Mouse (Mus musculus) intestine, embryonic 14.5 days (tissue): ENCODE measurements at regions not wholly inside any gene's neighbourhood (a gene's known extent, or its start where the extent isn't known, plus 50 kb on each side); places are given as distances from the start of the nearest gene placed in this dataset.

ENCODE experiments used
- ATAC-seq: fragments of 200-750 bp; cut with Nextera tagmentation; replicated peaks from 2 replicates; pipeline ENCODE4 v1.8.0; 2017; ENCODE audit warnings: low read depth, moderate number of reproducible peaks, moderate TSS enrichment, moderate library complexity; ENCODE audit not compliant: low FRiP score, low TSS enrichment
- DNase-seq: peaks from one replicate; pipeline ENCODE4 v3.0.0-alpha.2; 2018; ENCODE audit warnings: low spot score
- H3K27ac ChIP-seq: fragments of 300-500 bp; sonication (generic); 2 replicates; pipeline ENCODE4 v1.5.1; 2014; ENCODE audit warnings: low read depth, mild to moderate bottlenecking, control low read depth
- H3K27me3 ChIP-seq: fragments of 300-500 bp; sonication (generic); replicated peaks from 2 replicates; pipeline ENCODE4 v1.6.1; 2014; ENCODE audit warnings: low read length, control low read depth; ENCODE audit not compliant: control insufficient read depth, insufficient read depth
- H3K36me3 ChIP-seq: fragments of 300-500 bp; sonication (generic); 2 replicates; pipeline ENCODE4 v1.6.1; 2014; ENCODE audit warnings: low read length, control low read depth; ENCODE audit not compliant: control insufficient read depth, insufficient read depth
- H3K4me1 ChIP-seq: fragments of 300-500 bp; sonication (generic); replicated peaks from 2 replicates; pipeline ENCODE4 v1.6.1; 2014; ENCODE audit warnings: low read length, control low read depth, mixed read lengths; ENCODE audit not compliant: control insufficient read depth, insufficient read depth
- H3K4me2 ChIP-seq: fragments of 300-500 bp; sonication (generic); 2 replicates; pipeline ENCODE4 v1.6.1; 2014; ENCODE audit warnings: low read length
- H3K4me3 ChIP-seq: fragments of 300-500 bp; sonication (generic); 2 replicates; pipeline ENCODE4 v1.5.1; 2014; ENCODE audit warnings: low read depth, low read length, control low read depth, mixed read lengths
- H3K9ac ChIP-seq: fragments of 300-500 bp; sonication (generic); 2 replicates; pipeline ENCODE4 v1.6.1; 2014; ENCODE audit warnings: mild to moderate bottlenecking, low read length
- H3K9me3 ChIP-seq: fragments of 300-500 bp; sonication (generic); 2 replicates; pipeline ENCODE4 v1.6.1; 2016; ENCODE audit warnings: low read length, control low read depth; ENCODE audit not compliant: control insufficient read depth
- WGBS: fragments of 180-500 bp; shearing (Covaris S2); extraction: QIAGEN DNeasy Blood & Tissue Kit; methylation state at CpG from one replicate; pipeline ENCODE4 v1.1.7; 2014; 5-methylcytosine and 5-hydroxymethylcytosine counted together

DNA sequence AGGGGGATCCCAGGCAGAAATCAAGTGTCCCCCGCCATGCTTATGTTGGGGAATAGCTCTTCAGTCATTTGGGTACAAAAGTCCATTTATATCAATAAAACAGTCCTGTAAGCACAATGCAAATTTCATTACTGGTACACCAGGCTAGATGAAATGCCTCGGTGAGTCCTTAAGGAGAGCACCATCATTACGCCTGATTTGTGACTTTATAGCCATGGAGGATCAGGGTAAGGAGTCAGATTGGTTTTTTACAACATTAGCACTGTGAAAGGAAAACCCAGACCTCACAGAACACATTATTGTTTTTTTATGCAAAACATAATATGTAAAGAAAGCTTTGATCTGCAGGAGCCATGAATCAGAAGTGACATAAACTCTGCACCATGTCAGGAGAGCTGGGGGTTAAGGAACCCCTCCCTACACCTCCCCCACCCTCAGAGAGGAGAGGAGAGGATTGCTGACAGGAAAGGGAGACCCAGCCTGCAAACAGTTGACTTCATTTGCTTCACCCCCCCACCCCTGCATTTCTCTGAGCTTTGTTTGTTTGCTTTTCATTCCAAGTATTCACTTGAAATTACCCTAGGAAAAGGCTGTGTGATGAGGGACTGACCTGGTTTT lies 2756.6 kb upstream of the Lrrc6 start:
- no peak for DNase-seq
- no peaks in the 10 kb centered on the region for H3K27me3 ChIP-seq
- WGBS, result 47% methylated on average over 3 of the region's 3 CpGs

DNA sequence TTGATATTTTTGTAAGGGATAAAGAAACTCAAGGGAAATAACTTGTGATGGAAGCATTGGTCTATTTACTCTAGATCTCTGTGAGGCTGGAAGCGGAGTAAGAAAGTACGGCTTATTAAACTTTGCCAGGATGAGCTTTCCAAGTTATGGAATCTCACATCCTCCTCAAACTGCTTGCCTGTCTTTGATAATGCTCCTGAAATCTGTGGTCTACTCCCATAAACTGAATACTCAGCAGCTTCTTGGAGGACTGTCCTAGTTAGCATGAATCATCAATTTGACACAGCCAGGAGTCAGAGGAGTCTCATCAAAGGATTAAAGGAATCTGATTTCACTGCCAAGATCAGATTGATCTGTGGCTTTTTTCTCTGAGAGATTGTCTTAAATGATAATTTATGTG lies 2753.0 kb upstream of the Lrrc6 start:
- H3K9ac ChIP-seq, result no peak overlapping the region
- no peaks in the 10 kb centered on the region for H3K27me3 ChIP-seq
- no peaks in the 10 kb centered on the region for H3K4me1 ChIP-seq
- DNase-seq, result no peak
- ATAC-seq, result no peak
- H3K4me2 ChIP-seq, result no peak overlapping the region
- no peaks in the 10 kb centered on the region for H3K9me3 ChIP-seq
- no peak overlapping the region for H3K4me3 ChIP-seq
- no peak overlapping the region for H3K27ac ChIP-seq
- WGBS, result 85% methylated on average over 2 of the region's 2 CpGs
- no peaks in the 10 kb centered on the region for H3K36me3 ChIP-seq

More for the DNA sequence above, 2756.6 kb upstream of the Lrrc6 start:
- H3K4me1 ChIP-seq, result no peaks in the 10 kb centered on the region
- no peak overlapping the region for H3K4me3 ChIP-seq
- no peak for ATAC-seq
- no peaks in the 10 kb centered on the region for H3K9me3 ChIP-seq
- H3K9ac ChIP-seq, result no peak overlapping the region
- no peak overlapping the region for H3K4me2 ChIP-seq
- H3K27ac ChIP-seq, result no peak overlapping the region
- H3K36me3 ChIP-seq, result no peaks in the 10 kb centered on the region

DNA sequence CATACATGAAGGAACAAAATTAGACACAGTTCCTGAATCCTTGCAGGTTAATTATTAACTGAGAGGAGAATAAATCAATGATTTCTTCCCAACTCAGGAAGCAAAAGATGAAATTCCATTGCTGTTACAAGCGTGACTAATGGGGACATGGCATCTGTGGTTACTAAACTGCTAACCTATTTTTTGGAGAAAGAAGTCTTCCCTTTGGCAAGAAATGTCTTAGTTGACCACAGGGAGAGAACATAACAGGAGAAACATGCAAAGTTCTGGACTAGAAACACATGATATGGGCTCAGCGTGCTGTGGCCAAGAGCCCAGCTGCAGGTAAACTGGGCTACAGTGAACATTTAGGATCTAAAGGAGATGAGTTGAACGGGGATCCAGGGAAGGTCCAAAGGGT lies 2751.4 kb upstream of the Lrrc6 start:
- no peaks in the 10 kb centered on the region for H3K9me3 ChIP-seq
- no peak for ATAC-seq
- H3K4me2 ChIP-seq, result no peak overlapping the region
- no peak overlapping the region for H3K4me3 ChIP-seq
- no peak overlapping the region for H3K9ac ChIP-seq
- 81% methylated on average over 3 of the region's 3 CpGs for WGBS
- no peaks in the 10 kb centered on the region for H3K4me1 ChIP-seq
- H3K27me3 ChIP-seq, result no peaks in the 10 kb centered on the region
- H3K27ac ChIP-seq, result no peak overlapping the region
- no peak for DNase-seq
- H3K36me3 ChIP-seq, result no peaks in the 10 kb centered on the region

DNA sequence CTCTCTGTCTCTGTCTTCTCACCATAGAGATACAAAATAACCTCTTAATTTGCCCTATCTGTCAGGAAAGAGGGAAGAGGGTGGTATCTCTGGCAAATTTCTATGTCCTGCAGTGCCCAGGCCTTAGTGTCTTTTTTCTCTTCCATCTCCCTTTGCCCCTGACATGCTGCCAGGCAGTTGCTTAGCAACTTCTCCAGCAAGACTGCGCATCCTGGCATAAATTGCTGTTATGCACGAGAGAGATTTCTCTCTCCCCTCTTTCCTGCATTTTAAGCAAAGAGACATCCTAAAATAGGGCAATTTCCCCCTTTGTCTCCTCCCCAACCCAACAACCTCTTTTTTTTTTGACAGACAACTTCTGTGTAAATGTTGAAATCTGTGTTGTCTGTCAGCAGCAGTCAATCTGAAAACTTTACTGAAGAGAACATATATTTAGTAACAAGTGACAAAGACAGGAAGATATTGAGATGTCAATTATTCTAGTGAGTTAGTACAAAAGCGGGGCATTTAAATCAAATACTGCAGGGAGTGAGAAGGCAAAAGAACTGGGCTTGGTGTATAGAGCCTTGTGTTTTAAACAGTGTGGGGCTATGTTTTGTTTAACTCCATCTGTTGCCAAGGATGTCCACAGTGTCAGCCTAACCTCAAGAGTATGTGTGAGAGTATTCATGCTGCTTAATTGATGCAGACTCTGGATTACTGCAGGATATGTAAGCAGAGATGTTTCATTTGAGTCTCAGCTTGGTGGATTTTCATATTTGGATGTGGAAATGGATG lies 2745.7 kb upstream of the Lrrc6 start:
- no peak overlapping the region for H3K9ac ChIP-seq
- no peaks in the 10 kb centered on the region for H3K9me3 ChIP-seq
- no peaks in the 10 kb centered on the region for H3K36me3 ChIP-seq
- no peaks in the 10 kb centered on the region for H3K4me1 ChIP-seq
- H3K27ac ChIP-seq, result no peak overlapping the region
- H3K4me2 ChIP-seq, result no peak overlapping the region
- DNase-seq (no peak), ATAC-seq (no peak)
- H3K4me3 ChIP-seq, result no peak overlapping the region
- WGBS, result 65% methylated on average over 3 of the region's 3 CpGs
- no peaks in the 10 kb centered on the region for H3K27me3 ChIP-seq

DNA sequence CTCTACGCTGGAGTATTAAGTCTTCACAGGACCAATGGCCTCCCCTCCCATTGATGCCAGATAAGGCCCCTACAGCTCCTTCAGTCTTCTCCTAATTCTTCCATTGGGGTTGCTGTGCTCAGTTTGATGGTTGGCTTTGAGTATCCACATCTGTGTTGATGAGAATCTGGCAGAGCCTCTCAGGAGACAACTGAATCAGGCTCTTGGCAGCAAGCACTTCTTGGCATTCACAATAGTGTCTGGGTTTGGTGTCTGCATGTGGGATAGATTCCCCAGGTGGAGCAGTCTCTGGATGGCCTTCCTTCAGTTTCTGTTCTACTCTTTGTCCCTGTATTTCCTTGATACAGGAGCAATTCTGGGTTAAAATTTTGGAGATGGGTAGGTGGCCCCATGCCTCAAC lies 2734.6 kb upstream of the Lrrc6 start:
- no peaks in the 10 kb centered on the region for H3K4me1 ChIP-seq
- no peaks in the 10 kb centered on the region for H3K36me3 ChIP-seq
- no peaks in the 10 kb centered on the region for H3K27me3 ChIP-seq
- DNase-seq (no peak), ATAC-seq (no peak)
- H3K4me3 ChIP-seq, result no peak overlapping the region
- H3K9ac ChIP-seq, result no peak overlapping the region
- H3K27ac ChIP-seq, result no peak overlapping the region
- WGBS, result 68% methylated on average over 1 of the region's 1 CpGs
- H3K4me2 ChIP-seq, result no peak overlapping the region
- H3K9me3 ChIP-seq, result no peaks in the 10 kb centered on the region

DNA sequence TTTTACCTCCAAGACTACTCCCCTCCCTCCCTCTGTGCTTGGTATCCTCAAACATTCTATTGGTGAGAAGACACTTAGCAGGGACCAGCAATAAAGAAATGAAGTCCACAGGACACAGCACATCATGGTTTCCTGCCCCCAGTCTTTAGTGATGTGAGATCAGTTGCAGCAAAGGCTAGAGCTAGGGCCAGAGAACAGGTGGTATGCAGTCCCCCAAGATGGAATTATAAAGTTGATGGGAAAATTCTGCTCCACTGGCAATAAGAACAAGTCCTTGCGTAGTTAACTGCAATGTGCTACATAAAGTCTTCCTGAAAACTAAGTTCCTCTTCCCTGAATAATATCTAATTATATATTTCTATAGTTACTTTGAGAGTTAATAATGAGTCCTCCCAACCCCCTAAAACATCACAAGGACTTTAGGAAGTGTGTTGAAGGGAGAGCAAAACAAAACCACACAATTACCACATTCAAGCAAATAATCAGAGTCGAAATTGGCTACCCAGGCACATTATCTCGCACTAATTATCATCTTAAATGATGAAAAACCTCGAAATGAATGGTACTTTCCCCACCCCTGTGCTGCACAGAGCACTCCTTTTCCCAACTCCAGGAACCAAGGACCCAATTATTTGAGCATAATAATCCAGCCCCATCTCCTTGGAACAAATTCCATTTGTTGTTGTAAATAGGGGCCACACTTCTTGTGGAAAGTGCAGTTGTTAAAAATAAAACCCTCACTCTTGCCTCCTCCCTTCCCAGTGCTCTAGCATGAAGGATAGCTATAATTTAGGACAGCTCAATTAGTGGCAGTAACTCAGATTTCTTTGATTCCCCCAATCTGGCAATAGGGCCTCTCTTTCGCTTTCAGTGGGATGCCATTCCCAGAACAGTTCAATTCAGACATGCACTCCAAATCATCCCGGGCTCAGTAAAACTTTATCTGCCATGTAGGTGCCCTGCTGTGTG lies 2724.2 kb upstream of the Lrrc6 start:
- H3K4me3 ChIP-seq, result no peak overlapping the region
- no peaks in the 10 kb centered on the region for H3K9me3 ChIP-seq
- H3K4me1 ChIP-seq, result no peaks in the 10 kb centered on the region
- DNase-seq (no peak), ATAC-seq (no peak)
- no peak overlapping the region for H3K9ac ChIP-seq
- no peak overlapping the region for H3K4me2 ChIP-seq
- no peaks in the 10 kb centered on the region for H3K36me3 ChIP-seq
- H3K27ac ChIP-seq, result no peak overlapping the region
- H3K27me3 ChIP-seq, result no peaks in the 10 kb centered on the region
- WGBS, result 77% methylated on average over 6 of the region's 6 CpGs

DNA sequence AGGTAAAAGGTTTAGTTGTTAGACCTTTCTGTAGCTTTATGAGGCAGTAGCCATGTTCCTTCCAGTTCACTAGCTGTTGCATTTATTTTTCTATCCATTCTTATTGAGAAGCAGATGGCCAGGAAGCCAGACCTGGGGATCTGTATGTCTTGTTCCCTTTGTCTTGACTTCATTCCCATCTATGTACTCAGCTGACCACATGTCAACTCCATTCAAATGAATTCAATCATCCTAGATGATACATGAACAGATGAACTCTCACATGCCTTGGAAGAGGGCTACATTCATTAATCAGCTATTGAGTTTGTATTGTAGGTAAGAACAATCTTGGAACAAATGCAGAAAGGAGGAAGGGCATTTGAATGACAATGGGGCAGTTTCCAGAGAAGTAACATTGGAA lies 2722.7 kb upstream of the Lrrc6 start:
- no peak overlapping the region for H3K27ac ChIP-seq
- no peaks in the 10 kb centered on the region for H3K9me3 ChIP-seq
- H3K4me2 ChIP-seq, result no peak overlapping the region
- no peak for ATAC-seq
- no peak overlapping the region for H3K9ac ChIP-seq
- H3K27me3 ChIP-seq, result no peaks in the 10 kb centered on the region
- no peaks in the 10 kb centered on the region for H3K4me1 ChIP-seq
- H3K36me3 ChIP-seq, result no peaks in the 10 kb centered on the region
- no peak for DNase-seq
- H3K4me3 ChIP-seq, result no peak overlapping the region

DNA sequence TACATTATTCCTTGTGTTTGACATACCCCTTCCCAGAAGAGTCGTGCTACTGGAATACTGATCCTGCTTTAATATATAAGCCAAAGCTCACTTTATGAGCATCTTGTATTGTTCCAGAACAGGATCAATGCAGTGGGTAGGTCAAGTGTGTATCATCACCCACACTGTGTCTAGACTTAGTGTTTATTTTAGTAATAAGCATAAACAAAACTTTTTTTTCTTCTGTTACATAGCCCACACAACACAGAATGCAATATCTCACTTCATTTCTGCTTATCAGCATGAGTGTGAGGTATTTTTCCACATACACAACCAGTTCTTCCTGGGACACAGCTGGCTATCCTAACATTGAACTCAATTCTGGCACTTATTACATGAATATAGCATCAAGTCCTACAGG lies 2721.7 kb upstream of the Lrrc6 start:
- DNase-seq (no peak), ATAC-seq (no peak)
- Histone ChIP-seq H3K27ac (no peak overlapping the region), H3K27me3 (no peaks in the 10 kb centered on the region), H3K4me1 (no peaks in the 10 kb centered on the region), H3K36me3 (no peaks in the 10 kb centered on the region), H3K4me2 (no peak overlapping the region), H3K4me3 (no peak overlapping the region), H3K9me3 (no peaks in the 10 kb centered on the region), H3K9ac (no peak overlapping the region)
- WGBS, result 59% methylated on average over 1 of the region's 1 CpGs
